Mouse (Mus musculus): ENCODE results near the gene Lgalsl.

The Lgalsl gene

GRCm38 (mm10) chr11:20823301-20823700, 7.6 kb downstream of the Lgalsl start:
- no peak for DNase-seq

- DNase-seq = no peak
These were observed 9.5 kb downstream of the Lgalsl start for GRCm38 (mm10) chr11:20821351-20821750.

GRCm38 (mm10) chr11:20813901-20814523, 16.8 kb downstream of the Lgalsl start:
- DNase-seq = no peak

GRCm38 (mm10) chr11:20812153-20812887, 18.5 kb downstream of the Lgalsl start:
- no peak for DNase-seq

- DNase-seq = no peak
These were observed 24.2 kb downstream of the Lgalsl start for GRCm38 (mm10) chr11:20806659-20807058.

GRCm38 (mm10) chr11:20805604-20806249, 25.1 kb downstream of the Lgalsl start:
- DNase-seq = no peak

- DNase-seq = no peak
These were observed 26.4 kb downstream of the Lgalsl start for GRCm38 (mm10) chr11:20804416-20804815.

- DNase-seq = peak; percentile 13
These were observed 30.4 kb downstream of the Lgalsl start for GRCm38 (mm10) chr11:20800277-20801092.

GRCm38 (mm10) chr11:20797841-20798240, 33.0 kb downstream of the Lgalsl start:
- no peak for DNase-seq

GRCm38 (mm10) chr11:20795466-20795865, 35.4 kb downstream of the Lgalsl start:
- no peak for DNase-seq

GRCm38 (mm10) chr11:20794913-20795254, 36.0 kb downstream of the Lgalsl start:
- no peak for DNase-seq

- peak; percentile 86 for DNase-seq
These were observed 36.5 kb downstream of the Lgalsl start for GRCm38 (mm10) chr11:20794196-20794912.

- no peak for DNase-seq
These were observed 37.2 kb downstream of the Lgalsl start for GRCm38 (mm10) chr11:20793676-20794075.

- DNase-seq = no peak
These were observed 38.2 kb downstream of the Lgalsl start for GRCm38 (mm10) chr11:20792667-20793066.

GRCm38 (mm10) chr11:20791334-20791733, 39.5 kb downstream of the Lgalsl start:
- DNase-seq = no peak

GRCm38 (mm10) chr11:20789015-20789414, 41.8 kb downstream of the Lgalsl start:
- no peak for DNase-seq

GRCm38 (mm10) chr11:20788070-20788469, 42.8 kb downstream of the Lgalsl start:
- DNase-seq = no peak

GRCm38 (mm10) chr11:20786191-20786590, 44.7 kb downstream of the Lgalsl start:
- DNase-seq = no peak

- DNase-seq = no peak
These were observed 45.7 kb downstream of the Lgalsl start for GRCm38 (mm10) chr11:20785186-20785585.

GRCm38 (mm10) chr11:20784776-20785175, 46.1 kb downstream of the Lgalsl start:
- DNase-seq = no peak

- DNase-seq = no peak
These were observed 47.4 kb downstream of the Lgalsl start for GRCm38 (mm10) chr11:20783467-20783866.

- no peak for DNase-seq
These were observed 48.2 kb downstream of the Lgalsl start for GRCm38 (mm10) chr11:20782620-20783019.

GRCm38 (mm10) chr11:20780312-20780711, 50.5 kb downstream of the Lgalsl start:
- DNase-seq = no peak

Data from kidney, adult 18-20 months (tissue).